Mouse (Mus musculus): ENCODE results near the gene Zbed6.
A peak's percentile ranks its signal among the peaks of the same experiment; 100 is the strongest.
"Not testable (repeated sequence)": the region's sequence is repeated elsewhere in the genome, so short reads cannot be mapped to it uniquely, and the experiment has no call there.

The Zbed6 gene

DNA sequence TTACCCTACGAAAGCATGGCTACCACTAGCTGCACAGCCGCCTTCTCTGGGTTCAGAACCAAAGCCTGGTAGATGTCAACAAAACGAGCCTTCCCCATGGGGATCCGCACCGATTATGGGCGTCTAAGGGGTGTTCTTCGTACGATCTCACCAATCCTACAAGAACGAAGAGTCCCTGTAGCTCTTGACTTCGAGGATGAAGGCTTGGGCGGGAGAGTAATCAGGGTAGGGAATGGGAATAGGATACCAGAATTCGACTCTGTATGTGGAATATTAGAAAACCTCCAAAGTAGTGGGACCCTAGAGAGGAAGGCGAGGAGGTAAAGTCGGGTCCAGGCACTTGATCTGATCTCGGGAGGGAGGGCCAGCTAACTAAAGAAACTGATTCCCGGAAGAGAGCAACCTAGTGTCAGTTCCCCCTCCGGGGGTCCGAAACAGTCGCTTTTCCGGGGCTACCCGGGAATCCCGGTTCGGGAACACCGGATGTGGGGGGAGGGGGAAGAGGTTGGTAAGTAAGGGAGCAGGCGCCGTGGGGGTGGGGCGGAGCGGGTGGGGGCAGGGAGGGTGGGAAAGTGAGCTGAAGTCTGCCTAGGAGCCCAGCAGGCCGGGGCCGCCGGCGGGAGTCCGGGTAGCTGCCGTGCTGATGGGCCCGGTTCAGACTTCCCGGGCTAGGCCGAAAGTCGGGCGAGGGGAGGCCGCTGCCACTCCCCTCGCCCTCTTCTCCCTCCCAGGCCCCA is at the start of gene Zbed6:
Gene Zbed6, minus strand, starts transcription at position 420 of the 737 bp plus-strand sequence.
- DNase-seq (ENCODE audit: low spot score in 2 of 2): peak; percentile 71 to 76

DNA sequence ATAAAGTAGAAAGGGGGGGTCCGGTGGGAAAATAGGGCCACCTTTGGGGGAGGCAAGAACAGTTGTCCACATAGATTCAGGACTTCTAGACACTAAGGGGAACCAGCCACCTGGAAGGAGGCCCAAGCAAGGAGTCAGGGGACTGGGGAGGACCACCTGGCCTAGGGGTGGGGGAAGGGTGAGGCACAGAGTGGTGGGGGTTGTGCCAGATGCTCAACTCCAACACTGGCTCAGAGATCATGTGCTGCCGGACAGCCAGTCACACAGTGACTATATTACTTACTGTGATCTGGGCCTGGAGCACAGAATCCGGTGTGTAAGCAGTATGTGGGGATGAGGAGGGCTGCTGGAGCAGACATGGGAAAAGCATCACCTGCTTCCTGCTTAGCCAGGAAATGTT is 48.6 kb upstream of the Zbed6 start:
- no peak for DNase-seq (ENCODE audit: low spot score in 2 of 2)

- DNase-seq (ENCODE audit: low spot score in 2 of 2): not testable (repeated sequence)
Observed at GRCm38 (mm10) chr1:133701824-133702223, 41.1 kb upstream of the Zbed6 start.

GRCm38 (mm10) chr1:133697935-133698620 is 37.4 kb upstream of the Zbed6 start:
- DNase-seq (ENCODE audit: low spot score in 2 of 2): no peak

- peak in 1 of 2 experiments; percentile 21 for DNase-seq (ENCODE audit: low spot score in 2 of 2)
Observed at GRCm38 (mm10) chr1:133695901-133696300, 35.2 kb upstream of the Zbed6 start.

DNA sequence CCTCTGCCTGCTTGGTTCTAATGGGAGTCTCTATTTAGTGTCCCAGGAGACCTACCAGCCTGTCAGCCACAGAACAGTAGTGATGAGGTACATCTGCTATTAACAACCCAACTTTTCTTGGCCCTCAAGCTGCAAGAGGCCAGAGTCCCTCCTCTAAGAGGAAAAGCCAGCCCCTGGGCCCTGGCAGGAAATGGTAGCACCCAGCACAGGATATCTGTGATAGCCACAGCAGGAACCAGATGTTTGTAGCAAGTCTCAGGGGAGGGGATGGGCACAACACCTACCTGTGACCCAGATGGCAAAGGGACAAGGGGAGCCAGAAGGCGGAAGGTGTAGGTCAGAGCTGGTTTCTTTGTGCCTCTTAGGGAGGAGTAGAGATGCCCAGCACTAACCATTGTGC is 34.2 kb upstream of the Zbed6 start:
- DNase-seq (ENCODE audit: low spot score in 2 of 2): peak; percentile 40 to 62

GRCm38 (mm10) chr1:133694301-133694700 is 33.6 kb upstream of the Zbed6 start:
- DNase-seq (ENCODE audit: low spot score in 2 of 2): no peak

DNA sequence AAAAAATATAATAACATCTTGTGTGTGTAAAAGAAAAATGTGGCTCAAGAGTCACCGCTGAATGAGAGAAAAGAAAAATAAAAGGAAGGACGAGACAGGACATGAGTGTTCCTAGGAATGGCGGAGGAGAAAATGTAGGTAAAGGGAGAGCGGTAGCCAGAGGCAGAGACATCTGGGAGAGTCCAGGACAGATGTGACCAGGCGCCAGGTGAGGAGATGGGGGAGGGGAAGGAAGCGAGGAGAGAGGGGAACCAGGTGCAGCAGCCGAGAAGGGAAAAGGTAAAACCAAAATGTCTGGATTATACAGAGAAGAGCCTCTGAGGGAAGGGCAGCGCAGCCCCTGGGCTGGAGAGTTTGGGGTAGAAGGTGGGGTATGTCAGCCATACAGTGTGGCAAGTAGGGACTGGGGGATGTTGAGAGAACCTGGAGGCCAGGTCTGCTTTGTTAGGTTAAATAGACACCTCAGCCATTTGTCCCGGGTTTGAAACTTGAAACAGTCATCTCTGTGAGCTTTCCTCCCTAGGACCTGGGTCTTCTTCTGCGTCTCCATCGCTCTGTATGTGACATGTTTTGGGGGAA is 32.9 kb upstream of the Zbed6 start:
- DNase-seq (ENCODE audit: low spot score in 2 of 2): no peak

DNA sequence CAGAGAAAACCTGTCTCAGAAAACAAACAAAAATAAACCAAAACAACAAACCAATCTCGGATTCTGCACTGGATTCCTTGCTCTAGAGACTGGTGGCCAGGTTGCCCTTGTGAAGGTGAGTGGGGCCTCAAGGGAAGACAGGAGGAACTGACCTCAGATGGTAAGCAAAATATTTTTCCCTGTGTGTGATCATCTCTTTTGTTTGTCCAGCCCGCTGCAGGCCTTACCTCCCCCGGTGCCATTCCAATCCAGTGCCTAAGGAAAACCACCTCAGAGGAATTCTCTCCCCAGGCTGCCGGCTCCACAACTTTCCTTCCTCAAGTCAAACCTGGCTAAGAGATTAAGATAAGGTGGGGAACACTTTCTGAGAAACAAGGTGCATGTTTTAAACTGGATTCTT is 31.5 kb upstream of the Zbed6 start:
- no peak for DNase-seq (ENCODE audit: low spot score in 2 of 2)

- DNase-seq (ENCODE audit: low spot score in 2 of 2): no peak
Observed at GRCm38 (mm10) chr1:133691046-133691445, 30.4 kb upstream of the Zbed6 start.

- DNase-seq (ENCODE audit: low spot score in 2 of 2): peak in 1 of 2 experiments; percentile 17
Observed at GRCm38 (mm10) chr1:133689897-133690296, 29.2 kb upstream of the Zbed6 start, which contains the start of gene Lax1. Gene Lax1 (minus strand): TSS chr1:133690108.

DNA sequence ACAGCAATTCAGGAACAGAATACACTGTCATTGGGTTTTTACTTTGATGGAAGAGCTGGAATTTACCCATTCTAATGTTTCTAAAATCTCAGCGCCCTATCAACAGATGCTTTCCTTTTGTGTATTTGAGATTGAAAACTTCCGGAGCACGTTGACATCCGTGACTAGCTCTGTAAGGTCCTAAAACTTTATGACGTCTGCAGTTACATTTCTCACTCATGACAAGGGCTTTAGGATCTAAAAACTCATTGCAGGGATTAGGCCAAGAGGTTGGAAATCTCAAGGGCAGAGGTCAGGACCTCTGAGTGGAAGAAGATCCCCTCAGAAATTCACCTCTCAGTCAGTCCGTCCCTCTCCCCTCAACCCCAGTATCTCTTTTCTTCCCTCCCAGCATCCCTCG is 27.6 kb upstream of the Zbed6 start:
- no peak for DNase-seq (ENCODE audit: low spot score in 2 of 2)

DNA sequence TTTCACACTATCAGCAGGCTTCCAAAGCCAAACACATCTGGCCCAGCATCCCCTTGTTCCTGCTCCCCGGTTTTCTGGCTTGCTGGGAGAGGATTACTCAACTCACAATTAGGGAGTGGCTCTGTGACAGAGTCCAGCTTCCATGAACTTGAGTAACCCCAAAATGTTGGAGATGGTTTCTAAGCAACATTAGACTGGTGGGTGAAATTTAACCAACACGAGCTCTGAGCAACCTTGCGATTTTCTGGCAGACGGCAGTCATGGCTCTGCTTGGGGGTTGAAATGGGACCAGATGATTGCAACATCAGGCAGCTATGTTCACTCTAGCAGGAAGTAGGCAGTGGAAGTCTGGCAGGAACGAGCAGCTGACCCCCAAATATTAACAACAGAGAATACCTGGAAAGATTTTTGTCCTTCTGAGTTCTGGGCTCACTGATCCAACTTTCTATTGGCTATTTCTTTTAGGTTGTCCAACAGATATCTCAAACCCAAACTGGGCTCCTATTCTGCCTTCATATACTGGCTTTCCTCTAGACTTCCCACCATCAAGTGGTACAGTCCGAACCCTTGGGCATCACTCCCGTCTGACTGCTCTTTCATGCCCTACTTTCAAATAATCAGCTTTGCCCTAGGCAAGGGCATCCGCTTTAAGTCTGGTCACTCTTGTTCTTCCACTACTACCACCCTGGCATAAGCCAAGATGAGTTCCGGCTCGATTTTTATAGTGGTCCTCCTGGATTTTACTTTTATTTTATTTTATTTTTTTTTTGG is 25.2 kb upstream of the Zbed6 start:
- DNase-seq (ENCODE audit: low spot score in 2 of 2): peak; percentile 89 to 91

GRCm38 (mm10) chr1:133671801-133672200 is 11.1 kb upstream of the Zbed6 start:
- no peak for DNase-seq (ENCODE audit: low spot score in 2 of 2)

GRCm38 (mm10) chr1:133671266-133671665 is 10.6 kb upstream of the Zbed6 start:
- DNase-seq (ENCODE audit: low spot score in 2 of 2): no peak

DNA sequence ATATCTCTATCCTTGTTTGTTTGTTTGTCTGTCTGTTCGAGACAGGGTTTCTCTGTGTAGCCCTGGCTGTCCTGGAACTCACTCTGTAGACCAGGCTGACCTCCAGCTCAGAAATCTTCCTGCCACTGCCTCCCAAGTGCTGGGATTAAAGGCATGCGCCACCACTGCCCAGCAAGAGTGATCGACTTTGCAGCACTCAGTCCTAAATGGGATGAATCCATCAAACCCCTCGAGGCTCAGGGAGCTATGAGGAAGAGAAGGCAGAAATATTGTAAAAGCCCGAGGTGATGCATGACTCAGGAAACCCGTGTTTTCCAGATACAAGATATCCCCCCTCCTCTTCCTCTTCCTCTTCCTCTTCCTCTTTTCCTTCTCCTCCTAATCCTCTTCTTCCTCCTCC is 10.1 kb upstream of the Zbed6 start:
- DNase-seq (ENCODE audit: low spot score in 2 of 2): no peak

DNA sequence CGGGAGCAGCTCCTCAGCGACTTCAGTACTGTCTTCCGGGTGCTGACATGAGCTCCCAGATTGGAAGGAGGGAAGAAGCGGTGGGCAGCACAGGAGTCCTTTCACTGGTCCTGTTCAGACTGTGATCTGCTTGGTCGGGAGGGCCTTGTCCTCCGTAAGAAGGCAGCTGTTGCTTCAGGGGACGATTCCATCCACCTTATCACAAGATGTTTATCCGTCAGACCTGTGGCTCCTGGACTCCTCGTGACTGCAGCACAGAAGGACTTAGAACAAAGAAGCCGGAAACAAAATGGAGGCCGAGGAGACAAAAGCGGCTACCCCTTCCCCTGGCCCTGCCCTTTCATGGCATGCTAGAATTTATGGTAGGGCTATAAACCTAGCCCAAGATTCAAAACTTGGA is 9.5 kb upstream of the Zbed6 start:
- no peak for DNase-seq (ENCODE audit: low spot score in 2 of 2)

DNA sequence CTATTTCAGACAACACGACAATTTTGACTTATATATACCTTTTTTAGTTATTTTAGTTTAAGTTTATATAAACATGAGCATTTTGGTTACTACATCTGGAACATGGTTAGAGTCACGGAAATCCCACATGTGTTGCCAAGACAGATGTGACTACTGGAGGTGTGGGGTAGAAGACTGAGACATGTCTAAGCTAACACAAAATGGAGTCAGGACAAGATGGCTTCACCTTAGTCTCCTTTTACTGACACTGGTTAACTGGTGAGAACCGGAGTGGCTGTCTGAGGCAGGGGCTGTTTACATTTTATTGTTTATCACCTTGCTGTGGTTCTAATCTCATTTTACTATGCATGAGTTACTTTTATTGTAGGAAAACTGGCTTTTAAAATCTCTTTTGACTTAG is 7.9 kb upstream of the Zbed6 start:
- no peak for DNase-seq (ENCODE audit: low spot score in 2 of 2)

- no peak for DNase-seq (ENCODE audit: low spot score in 2 of 2)
Observed at GRCm38 (mm10) chr1:133667721-133668120, 7.0 kb upstream of the Zbed6 start.

DNA sequence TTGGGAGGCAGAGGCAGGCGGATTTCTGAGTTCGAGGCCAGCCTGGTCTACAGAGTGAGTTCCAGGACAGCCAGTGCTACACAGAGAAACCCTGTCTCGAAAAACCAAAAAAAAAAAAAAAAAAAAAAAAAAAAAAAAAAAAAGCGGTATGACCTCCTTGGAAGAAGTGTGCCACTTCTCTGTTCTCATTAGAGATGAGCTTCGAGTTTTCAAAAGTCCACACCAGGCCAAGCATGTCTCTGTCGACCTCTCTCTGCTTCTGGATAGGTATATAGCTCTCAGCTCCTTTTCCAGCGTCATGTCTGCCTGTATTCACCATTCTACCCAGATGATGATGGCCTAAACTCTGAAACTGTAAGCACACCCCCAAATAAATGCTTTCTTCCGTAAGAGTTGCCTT is 5.0 kb upstream of the Zbed6 start:
- not testable (repeated sequence) for DNase-seq (ENCODE audit: low spot score in 2 of 2)

GRCm38 (mm10) chr1:133664203-133664970 is 3.7 kb upstream of the Zbed6 start:
- DNase-seq (ENCODE audit: low spot score in 2 of 2): no peak
